Mouse (Mus musculus): ENCODE measurements around the gene Prpf4.

GRCm38 (mm10) chr4:62435081-62435480, 26.5 kb downstream of the Prpf4 start, which contains the start of gene Rnf183:
- TF ChIP-seq TBP (conservative IDR thresholded peaks at IDR 0.05; ENCODE audit: low read depth, low read length) (no peak), CTCF (conservative IDR thresholded peaks at IDR 0.05 in 1 of 2, IDR thresholded peaks at IDR 0.05 in 1 of 2; ENCODE audit: low read depth in 2 of 2, low read length in 2 of 2) (no peak), CHD2 (IDR thresholded peaks at IDR 0.05; ENCODE audit: low read length) (no peak), ETS1 (conservative IDR thresholded peaks at IDR 0.05; ENCODE audit: low read depth, low read length) (no peak)
